Mouse (Mus musculus) liver, postnatal 0 days (tissue): ENCODE results near the gene Tnfrsf21. TPM values are rescaled to one million over a fixed set of nuclear protein-coding genes. Genes with fewer than 3 reads are reported as not detected.

ENCODE experiments used
- ATAC-seq: fragments of 200-750 bp; cut with Nextera tagmentation; 2 replicates; pipeline ENCODE4 v1.8.0; 2017; ENCODE audit warnings: mild to moderate bottlenecking, moderate library complexity
- DNase-seq: peaks from one replicate; pipeline ENCODE4 v3.0.0-alpha.2; 2016
- H3K27ac ChIP-seq: fragments of 300-500 bp; sonication (generic); 2 replicates; pipeline ENCODE4 v1.5.1; 2014; ENCODE audit warnings: antibody characterized with exemption, moderate library complexity, mild to moderate bottlenecking, low read depth
- H3K27me3 ChIP-seq: fragments of 300-500 bp; sonication (generic); 2 replicates; pipeline ENCODE4 v1.6.1; 2014; ENCODE audit warnings: low read length, control low read depth, mixed read lengths; ENCODE audit not compliant: insufficient read depth
- H3K36me3 ChIP-seq: fragments of 300-500 bp; sonication (generic); replicated peaks from 2 replicates; pipeline ENCODE4 v1.6.1; 2014; ENCODE audit warnings: mild to moderate bottlenecking, control low read depth, low read length, moderate library complexity, mixed read lengths; ENCODE audit not compliant: insufficient read depth
- H3K4me1 ChIP-seq: fragments of 300-500 bp; sonication (generic); 2 replicates; pipeline ENCODE4 v1.6.1; 2014; ENCODE audit warnings: antibody characterized with exemption, mild to moderate bottlenecking, control low read depth; ENCODE audit not compliant: insufficient read depth
- H3K4me2 ChIP-seq: fragments of 300-500 bp; sonication (generic); 2 replicates; pipeline ENCODE4 v1.6.1; 2014; ENCODE audit warnings: low read depth, mild to moderate bottlenecking, low read length, moderate library complexity, mixed read lengths
- H3K4me3 ChIP-seq: fragments of 300-500 bp; sonication (generic); 2 replicates; pipeline ENCODE4 v1.5.1; 2014; ENCODE audit warnings: low read depth, low read length
- H3K9ac ChIP-seq: fragments of 300-500 bp; sonication (generic); replicated peaks from 2 replicates; pipeline ENCODE4 v1.6.1; 2014; ENCODE audit warnings: mild to moderate bottlenecking, moderate library complexity
- H3K9me3 ChIP-seq: fragments of 300-500 bp; sonication (generic); 2 replicates; pipeline ENCODE4 v1.6.1; 2016; ENCODE audit warnings: mild to moderate bottlenecking, control low read depth, low read length, mixed read lengths
- CTCF ChIP-seq: sonication (generic); IDR thresholded peaks from 2 replicates; pipeline ENCODE4 v1.5.1; 2016; ENCODE audit warnings: antibody characterized with exemption, low read depth
- EP300 ChIP-seq: IDR thresholded peaks from 2 replicates; pipeline ENCODE4 v1.6.1; 2016; ENCODE audit warnings: antibody characterized with exemption, low read depth, mild to moderate bottlenecking
- WGBS: fragments of 180-500 bp; shearing (Covaris S2); extraction: QIAGEN DNeasy Blood & Tissue Kit; methylation state at CpG from one replicate; pipeline ENCODE4 v1.1.7; 2014; ENCODE audit not compliant: insufficient replicate concordance; 5-methylcytosine and 5-hydroxymethylcytosine counted together
- polyA plus RNA-seq: library from polyadenylated mRNA; unstranded; fragments of >200 nt; fragmentation: Nextera tagmentation; extraction: Ambion mirVana; gene quantifications from 2 replicates; pipeline ENCODE4 v1.2.1, GENCODE M21; 2015

Tnfrsf21 gene
- polyA plus RNA-seq, 1 experiment from 2014 or later, result 15.4 TPM

DNA sequence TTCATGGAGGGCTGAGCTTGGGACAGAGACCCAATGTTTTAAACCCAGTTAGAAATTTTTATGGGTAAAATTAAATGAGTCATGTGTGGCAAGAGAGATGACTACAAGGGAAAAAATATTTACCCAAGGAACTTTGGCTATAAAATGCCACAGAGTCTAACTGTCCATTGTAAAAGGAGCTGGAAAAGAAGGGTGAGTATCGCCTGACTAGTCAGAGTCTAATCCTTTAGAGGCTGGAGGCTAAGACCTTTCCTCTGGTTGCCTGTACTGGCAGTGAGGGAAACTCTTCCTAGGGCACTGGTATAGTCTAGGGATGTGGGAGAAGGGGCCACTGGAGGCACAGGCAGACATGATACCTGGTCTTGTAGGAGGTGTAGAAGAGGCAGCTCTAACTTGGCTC, 36.4 kb downstream of the Tnfrsf21 start:
- Histone ChIP-seq H3K9ac (no peak overlapping the region), H3K27ac (no peak overlapping the region), H3K4me2 (no peak overlapping the region), H3K9me3 (no peaks in the 10 kb centered on the region), H3K27me3 (no peaks in the 10 kb centered on the region), H3K4me3 (no peak overlapping the region), H3K36me3 (peaks cover 8% of the 10 kb centered on the region; the same call in 1 of the 2 replicates), H3K4me1 (peaks cover 10% of the 10 kb centered on the region)
- TF ChIP-seq EP300 (no peak), CTCF (no peak)
- no peak for DNase-seq
- 97% methylated on average over 1 of the region's 1 CpGs for WGBS
- no peak for ATAC-seq

DNA sequence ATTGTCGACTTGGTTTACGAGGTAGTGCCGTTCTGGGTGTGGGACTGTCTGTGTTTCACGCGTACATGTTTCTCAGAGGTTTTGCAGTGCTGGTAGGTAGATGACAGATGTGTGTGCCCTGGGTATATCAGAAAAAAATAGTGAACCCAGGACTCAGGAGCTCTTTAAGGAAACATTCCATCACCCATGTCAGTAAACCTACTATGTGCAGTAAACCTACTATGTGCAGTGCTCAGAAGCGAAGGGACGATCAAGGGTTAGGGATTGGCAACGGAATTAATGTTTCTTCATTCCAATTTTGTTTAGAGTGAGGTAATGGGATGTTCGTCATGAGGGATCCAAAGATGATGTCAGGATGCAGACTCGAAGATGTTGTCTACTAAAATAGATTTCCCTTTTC, 37.6 kb downstream of the Tnfrsf21 start:
- no peak for TF ChIP-seq EP300
- TF ChIP-seq CTCF, result no peak

DNA sequence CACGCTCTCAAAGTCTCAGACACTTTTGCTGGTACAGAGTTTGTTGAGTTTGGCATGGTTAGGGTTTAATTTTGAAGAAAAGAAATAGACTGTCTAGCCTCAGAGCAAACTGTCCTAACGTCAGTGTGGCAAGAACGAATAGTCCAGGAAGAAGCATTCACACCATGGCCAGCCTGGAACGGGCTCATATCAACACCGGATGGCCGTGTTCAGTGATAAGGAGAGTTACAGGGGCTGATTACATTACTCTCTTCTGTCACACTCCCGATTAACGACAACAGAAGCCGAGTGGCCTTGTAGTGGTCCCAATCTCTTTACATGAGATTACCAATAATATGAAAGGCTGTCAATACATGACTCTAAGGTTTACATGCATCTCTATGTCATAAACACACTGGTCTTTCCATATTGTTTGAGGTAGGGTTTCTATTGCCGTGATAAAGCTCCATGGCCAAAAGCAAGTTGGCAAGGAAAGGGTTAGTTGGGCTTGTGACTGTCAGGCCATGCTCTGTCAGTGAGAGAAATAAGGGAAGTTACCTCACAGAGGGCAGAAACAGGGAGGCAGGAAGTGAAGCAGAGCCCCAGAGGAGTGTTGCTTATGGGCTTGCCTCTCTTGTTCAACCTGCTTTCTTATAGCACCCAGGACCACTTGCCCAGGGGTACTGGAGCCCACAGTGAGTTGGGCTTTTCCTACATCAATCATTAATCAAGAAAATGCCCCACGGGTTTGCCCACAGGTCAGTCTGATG, 42.1 kb downstream of the Tnfrsf21 start:
- 32% methylated on average over 11 of the region's 11 CpGs for WGBS

More for the DNA sequence above, 37.6 kb downstream of the Tnfrsf21 start:
- ATAC-seq (no peak), DNase-seq (no peak)
- no peak overlapping the region for H3K4me3 ChIP-seq
- 87% methylated on average over 10 of the region's 10 CpGs for WGBS
- no peaks in the 10 kb centered on the region for H3K9me3 ChIP-seq
- no peak overlapping the region for H3K27ac ChIP-seq
- H3K4me2 ChIP-seq, result no peak overlapping the region
- no peaks in the 10 kb centered on the region for H3K27me3 ChIP-seq
- H3K4me1 ChIP-seq, result peaks cover 20% of the 10 kb centered on the region
- no peak overlapping the region for H3K9ac ChIP-seq
- peaks cover 8% of the 10 kb centered on the region; the same call in 1 of the 2 replicates for H3K36me3 ChIP-seq

DNA sequence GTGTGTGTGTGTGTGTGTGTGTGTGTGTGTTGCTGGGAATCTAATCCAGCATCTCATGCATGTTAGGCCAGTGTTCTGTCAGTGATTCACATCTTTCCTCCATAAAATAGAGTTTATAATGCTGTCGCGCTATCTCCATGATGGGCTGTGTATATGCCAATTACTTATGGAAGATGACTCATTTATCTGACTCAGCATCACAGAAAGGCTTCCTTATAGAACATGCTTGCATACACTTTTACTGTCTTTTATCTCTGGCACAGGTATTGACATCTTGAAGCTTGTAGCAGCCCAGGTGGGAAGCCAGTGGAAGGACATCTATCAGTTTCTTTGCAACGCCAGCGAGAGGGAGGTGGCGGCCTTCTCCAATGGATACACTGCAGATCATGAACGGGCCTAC, 48.4 kb downstream of the Tnfrsf21 start:
- TF ChIP-seq CTCF, result no peak
- TF ChIP-seq EP300, result no peak
- Histone ChIP-seq H3K9ac (no peak overlapping the region), H3K4me3 (no peak overlapping the region), H3K36me3 (peaks cover 32% of the 10 kb centered on the region), H3K27me3 (no peaks in the 10 kb centered on the region), H3K4me1 (no peaks in the 10 kb centered on the region), H3K27ac (no peak overlapping the region), H3K9me3 (peaks cover 4% of the 10 kb centered on the region; the same call in 1 of the 2 replicates), H3K4me2 (no peak overlapping the region)
- ATAC-seq, result no peak
- no peak for DNase-seq
- 96% methylated on average over 6 of the region's 6 CpGs for WGBS

More for the DNA sequence above, 42.1 kb downstream of the Tnfrsf21 start:
- peaks cover 4% of the 10 kb centered on the region; the same call in 1 of the 2 replicates for H3K9me3 ChIP-seq
- H3K4me1 ChIP-seq, result peaks cover 20% of the 10 kb centered on the region
- H3K27ac ChIP-seq, result peak overlapping the region; percentile 71
- H3K4me2 ChIP-seq, result peak overlapping the region; percentile 62
- DNase-seq (no peak), ATAC-seq (peak; percentile 64)
- H3K4me3 ChIP-seq, result no peak overlapping the region
- no peaks in the 10 kb centered on the region for H3K27me3 ChIP-seq
- H3K9ac ChIP-seq, result peak overlapping the region; percentile 34; the same call in 1 of the 2 replicates
- peaks cover 5% of the 10 kb centered on the region; the same call in 1 of the 2 replicates for H3K36me3 ChIP-seq
- TF ChIP-seq EP300 (peak; percentile 54; the same call in 1 of the 2 replicates), CTCF (no peak)

DNA sequence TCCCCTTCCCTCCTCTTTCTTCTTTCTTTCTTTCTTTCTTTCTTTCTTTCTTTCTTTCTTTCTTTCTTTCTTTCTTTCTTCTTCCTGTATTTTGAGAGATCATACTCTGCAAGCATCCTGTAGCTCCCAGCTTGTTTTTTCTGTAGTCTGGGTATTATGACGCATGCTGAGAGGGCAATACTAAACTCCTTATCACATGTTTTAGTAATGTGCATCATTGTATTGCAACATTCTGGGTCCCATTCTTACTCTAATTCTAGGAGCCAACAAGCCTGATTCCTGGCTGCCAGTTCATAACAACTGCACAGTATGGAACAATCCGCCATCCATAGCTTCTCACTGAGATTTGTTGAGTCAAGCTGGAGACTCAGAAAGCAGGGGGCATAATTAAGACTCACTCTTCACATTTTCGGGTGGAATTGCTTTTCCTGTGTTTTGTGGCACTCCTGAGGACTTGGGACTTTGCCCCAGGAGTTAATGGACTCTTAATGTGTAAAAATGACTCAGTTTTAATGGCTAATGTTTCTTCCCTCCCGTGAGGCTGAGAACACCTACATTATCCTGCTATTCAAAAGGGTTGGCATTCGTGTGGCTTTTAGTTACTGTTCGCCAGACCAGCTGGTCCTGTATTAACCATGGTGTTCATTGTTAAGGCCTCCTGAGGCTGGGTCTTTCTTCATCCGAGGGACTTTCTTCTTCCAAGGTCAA, 52.6 kb downstream of the Tnfrsf21 start:
- WGBS, result 83% methylated on average over 7 of the region's 7 CpGs
- Histone ChIP-seq H3K9ac (no peak overlapping the region), H3K4me1 (peaks cover 16% of the 10 kb centered on the region), H3K36me3 (peaks cover 39% of the 10 kb centered on the region), H3K4me3 (no peak overlapping the region), H3K9me3 (no peaks in the 10 kb centered on the region), H3K4me2 (no peak overlapping the region), H3K27me3 (no peaks in the 10 kb centered on the region), H3K27ac (no peak overlapping the region)
- ATAC-seq (no peak), DNase-seq (no peak)
- no peak for TF ChIP-seq EP300
- TF ChIP-seq CTCF, result no peak

DNA sequence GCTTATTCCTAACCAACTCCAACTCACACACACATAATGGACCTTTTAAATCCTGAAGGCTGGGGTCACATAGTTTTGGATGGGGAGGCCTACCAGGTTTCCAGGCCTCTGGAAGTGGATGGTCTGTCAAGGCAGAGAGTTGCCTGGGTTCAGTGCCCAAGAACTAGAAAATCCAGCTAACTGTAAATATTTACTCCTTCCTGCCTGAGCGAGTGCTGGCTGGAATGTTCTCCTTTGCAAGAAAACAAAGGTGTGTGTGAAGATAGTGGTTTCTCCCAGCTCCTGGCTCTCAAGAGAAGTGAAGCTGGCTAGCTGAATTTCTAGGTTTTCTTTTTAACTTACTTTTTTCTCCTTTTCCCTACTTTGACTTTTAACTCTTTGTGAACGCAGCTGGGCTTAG, 54.6 kb downstream of the Tnfrsf21 start:
- Histone ChIP-seq H3K4me3 (no peak overlapping the region), H3K4me2 (no peak overlapping the region), H3K27ac (no peak overlapping the region), H3K36me3 (peaks cover 26% of the 10 kb centered on the region), H3K9me3 (no peaks in the 10 kb centered on the region), H3K9ac (no peak overlapping the region), H3K4me1 (peaks cover 23% of the 10 kb centered on the region), H3K27me3 (no peaks in the 10 kb centered on the region)
- ATAC-seq, result no peak
- WGBS, result 58% methylated on average over 2 of the region's 2 CpGs
- no peak for TF ChIP-seq EP300
- no peak for TF ChIP-seq CTCF
- no peak for DNase-seq
